Mouse (Mus musculus) T-helper 2 cell (primary cell): ENCODE measurements at regions not wholly inside any gene's neighbourhood (a gene's known extent, or its start where the extent isn't known, plus 50 kb on each side); places are given as distances from the start of the nearest gene placed in this dataset.

Experiments
- in situ Hi-C: fragments of 300-600 bp; cut with MboI, MseI; formaldehyde crosslinking; loops from one replicate; pipeline ENCODE4 v1.15.1; 2025; ENCODE audit warnings: high pct_unique_total_duplicates

DNA sequence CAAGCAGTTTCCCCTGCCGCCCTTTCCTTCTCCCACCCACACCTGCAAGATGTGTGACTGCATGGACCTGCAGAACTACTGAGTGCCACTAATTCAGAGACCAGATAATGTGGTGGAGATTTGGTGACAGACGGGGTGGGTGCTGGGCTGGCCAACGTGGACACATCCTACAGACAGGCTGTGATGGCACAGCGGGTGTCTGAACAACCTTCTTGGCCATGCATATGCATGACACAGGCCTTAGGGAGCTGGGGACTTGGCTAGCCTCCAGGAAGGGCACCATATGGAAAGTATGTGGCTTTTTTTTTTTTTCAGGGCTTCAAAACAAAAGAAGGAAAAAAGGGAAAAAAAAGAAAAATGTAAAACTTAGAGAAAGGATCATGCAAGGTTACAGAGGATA lies 243.5 kb upstream of the N4bp1 start:
- in situ Hi-C loops = no loop called here

- in situ Hi-C loops = no loop called here
Observed at GRCm38 (mm10) chr8:87116190-87116765, 231.2 kb upstream of the N4bp1 start.

DNA sequence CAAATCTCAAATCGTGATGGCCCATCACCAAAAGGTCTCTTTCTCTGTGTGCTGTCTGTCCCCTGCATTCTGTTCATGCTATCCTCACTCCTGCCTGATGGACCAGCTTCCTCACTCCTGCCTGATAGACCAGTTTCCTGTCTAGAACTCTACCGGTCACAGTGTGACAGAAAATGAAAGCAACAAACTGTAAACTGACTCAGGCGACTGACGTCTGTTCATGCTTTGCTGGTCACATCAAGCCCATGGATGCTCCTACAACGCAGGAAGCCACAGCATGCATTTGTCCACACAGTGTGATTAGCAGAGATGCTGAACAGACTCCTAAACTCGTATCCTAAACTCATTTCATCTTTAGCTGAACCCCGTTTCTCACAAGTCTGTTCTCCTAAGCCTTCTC lies 227.3 kb upstream of the N4bp1 start:
- in situ Hi-C loops = no loop called here

GRCm38 (mm10) chr8:87105106-87105505 lies 220.0 kb upstream of the N4bp1 start:
- in situ Hi-C loops = no loop called here

DNA sequence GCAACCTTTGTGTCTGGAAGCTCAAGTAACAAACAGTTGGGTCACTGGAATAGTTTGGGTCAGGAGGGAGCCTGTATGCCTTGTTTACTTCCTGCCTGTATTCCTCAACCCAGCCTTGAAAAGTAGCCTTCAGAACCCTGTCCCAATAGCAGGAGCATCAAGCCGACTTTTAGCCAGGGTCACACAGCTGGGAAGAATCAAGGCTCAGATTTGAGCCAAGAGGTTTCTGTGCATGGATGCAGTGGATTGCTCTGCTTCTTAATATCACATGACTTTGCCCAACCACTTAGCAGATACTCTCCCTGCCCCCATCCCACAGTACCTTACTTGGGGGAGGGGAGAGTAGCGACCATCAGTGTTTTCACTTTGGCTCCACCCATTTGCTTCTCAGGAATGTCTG lies 210.2 kb upstream of the N4bp1 start:
- in situ Hi-C loops = no loop called here

DNA sequence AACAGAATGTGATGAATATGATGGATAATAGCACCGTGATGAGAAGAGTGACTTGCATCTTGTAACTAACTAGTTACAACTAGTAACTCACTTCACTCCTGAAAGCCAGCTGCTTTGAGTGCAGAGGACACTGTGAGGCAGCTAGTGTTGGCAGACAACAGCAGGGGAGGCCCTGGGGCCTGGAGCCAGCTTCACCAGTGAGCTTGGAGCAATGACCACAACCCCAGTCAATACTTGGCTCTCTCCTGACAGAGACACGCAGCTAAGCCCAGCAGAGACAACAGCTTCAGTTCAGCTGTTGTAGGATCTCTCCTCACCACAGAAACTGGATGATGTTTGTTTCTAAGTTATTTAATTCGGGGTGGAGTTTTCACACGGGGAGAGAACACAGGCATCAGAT lies 209.6 kb upstream of the N4bp1 start:
- in situ Hi-C loops = no loop called here

GRCm38 (mm10) chr8:87093716-87094115 lies 208.7 kb upstream of the N4bp1 start:
- in situ Hi-C loops = no loop called here

DNA sequence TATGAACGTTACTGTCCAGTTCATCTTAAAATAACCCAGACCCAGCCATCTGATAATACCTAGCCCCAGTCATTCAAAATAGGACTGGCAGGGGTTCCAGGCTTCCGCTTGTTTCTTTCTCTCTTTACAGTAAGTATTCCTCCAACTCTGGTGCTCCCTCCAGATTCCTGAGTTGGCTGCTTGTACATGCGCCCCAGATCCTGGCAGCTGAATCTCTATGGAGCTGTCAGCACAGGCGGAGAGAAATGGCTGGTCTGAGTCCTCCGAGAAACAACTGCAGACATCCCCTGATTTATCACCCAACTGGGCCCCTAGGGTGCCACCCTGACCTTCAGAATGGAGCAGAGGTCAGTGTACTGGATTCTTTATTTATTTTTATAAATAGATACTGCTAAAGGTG lies 208.0 kb upstream of the N4bp1 start:
- in situ Hi-C loops = no loop called here

- in situ Hi-C loops = no loop called here
Observed at GRCm38 (mm10) chr8:87087451-87088095, 202.5 kb upstream of the N4bp1 start.

GRCm38 (mm10) chr8:87078260-87078659 lies 193.2 kb upstream of the N4bp1 start:
- in situ Hi-C loops = no loop called here

GRCm38 (mm10) chr8:87075921-87076320 lies 190.9 kb upstream of the N4bp1 start:
- in situ Hi-C loops = no loop called here

DNA sequence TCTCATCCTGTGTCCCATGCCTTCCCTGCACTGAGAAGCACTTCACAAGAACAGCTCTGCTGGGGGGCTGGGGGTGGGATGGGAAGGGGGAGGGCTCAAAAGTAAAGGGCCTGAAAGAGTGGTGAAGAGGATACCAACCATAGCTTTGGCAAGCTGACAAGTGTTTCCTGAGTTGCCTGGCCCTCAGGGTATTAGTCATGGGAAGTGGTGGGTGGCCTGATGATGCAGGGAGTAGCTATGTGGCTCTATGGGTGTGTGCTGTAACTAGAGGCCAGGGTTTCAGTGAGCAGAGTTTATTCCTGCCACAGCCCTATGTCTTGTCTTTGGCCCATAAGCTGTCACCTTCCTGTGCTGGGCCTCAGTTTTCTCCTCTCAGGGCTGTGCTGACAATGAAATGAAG lies 186.2 kb upstream of the N4bp1 start:
- in situ Hi-C loops = no loop called here

GRCm38 (mm10) chr8:87067106-87067505 lies 182.0 kb upstream of the N4bp1 start:
- in situ Hi-C loops = no loop called here

GRCm38 (mm10) chr8:87064768-87065167 lies 179.7 kb upstream of the N4bp1 start:
- in situ Hi-C loops = no loop called here

DNA sequence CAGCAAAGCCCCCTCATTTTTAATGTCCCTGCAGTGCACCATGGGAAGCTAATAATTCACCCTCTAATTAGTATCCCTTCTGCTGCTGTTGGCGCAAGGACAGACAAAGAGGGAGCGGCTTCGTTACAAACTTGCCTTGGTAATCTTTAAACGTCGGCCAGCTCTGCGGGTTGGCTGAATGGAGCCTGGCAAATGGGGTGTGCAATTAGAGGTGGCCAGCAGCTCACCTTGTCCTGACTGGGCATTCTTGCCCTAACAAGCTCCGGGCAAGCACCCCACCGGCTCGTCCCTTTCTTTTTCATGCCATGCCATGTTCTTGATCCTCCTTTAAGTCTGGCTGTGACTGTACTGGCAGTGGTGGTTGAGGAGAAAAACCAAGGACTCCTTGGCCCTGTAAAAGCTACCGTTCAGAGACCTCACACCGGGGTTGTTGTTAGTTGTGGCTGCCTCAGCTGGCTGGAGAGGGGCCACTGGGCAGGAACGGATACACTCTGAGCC lies 179.2 kb upstream of the N4bp1 start:
- in situ Hi-C loops = no loop called here

- in situ Hi-C loops = no loop called here
Observed at GRCm38 (mm10) chr8:87063588-87063987, 178.5 kb upstream of the N4bp1 start.

DNA sequence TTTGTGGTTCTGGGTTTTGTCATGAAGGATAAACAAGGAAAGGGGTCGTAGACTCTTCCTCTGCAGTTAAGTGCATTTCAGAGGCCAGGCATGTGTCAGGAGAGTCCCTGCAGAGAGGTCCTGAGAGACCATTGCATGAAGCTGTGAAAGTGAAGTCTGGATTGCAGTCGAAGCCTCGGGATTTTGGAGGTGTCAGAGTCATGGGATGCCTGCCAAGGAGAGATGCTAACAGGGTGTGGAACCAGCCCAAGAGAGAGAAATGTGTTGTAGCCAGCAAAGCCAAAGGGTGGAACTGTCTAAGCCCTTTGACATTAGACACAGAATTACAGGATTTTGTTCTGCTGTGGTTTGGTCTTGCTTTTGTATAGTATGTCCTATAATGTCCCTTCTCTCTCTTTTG lies 164.7 kb upstream of the N4bp1 start:
- in situ Hi-C loops = loop anchor here (5.0 to 25.0 kb wide), 2 partner anchors 1483 to 1687 kb away; no protein-coding TSS in a partner anchor

DNA sequence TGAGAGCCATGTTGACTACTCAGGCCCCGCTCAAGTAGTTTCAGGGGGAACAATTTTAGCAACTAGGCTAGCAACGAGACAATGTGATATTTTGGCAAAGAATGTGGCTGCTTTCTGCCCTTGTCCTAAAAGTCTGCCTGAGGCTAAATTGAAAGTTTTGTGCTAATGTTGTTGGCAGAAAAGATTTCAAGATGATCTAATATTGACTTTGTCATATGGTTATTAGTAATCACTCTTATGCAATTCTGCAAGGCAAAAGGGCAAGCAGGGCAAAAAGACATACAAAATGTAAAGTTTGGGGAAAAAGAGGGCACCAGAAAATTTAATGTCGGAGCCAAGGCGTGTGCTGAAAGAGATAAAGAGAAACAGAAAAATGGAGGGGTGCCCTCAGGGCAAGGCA lies 164.1 kb upstream of the N4bp1 start:
- in situ Hi-C loops = loop anchor here (5.0 to 25.0 kb wide), 2 partner anchors 1483 to 1687 kb away; no protein-coding TSS in a partner anchor

DNA sequence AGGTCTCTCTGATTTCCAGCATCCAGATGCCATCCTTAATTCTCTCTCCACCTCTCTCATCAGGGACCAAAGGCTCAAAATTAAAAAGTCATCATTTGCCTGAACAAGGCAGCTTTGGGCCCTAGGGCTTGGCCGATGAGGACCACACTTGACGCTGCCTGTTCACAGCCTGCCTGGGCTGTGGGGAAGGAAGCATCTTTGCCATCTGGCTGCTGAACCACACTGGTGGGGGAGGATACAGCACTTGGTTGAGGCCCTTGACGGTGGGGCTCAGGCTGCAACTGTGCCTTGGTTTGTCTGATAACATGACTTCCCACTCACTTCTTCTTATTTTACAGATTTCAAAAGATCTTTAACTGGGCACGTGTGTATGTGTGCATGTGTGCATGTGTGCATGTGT lies 161.5 kb upstream of the N4bp1 start:
- in situ Hi-C loops = loop anchor here (5.0 to 25.0 kb wide), 2 partner anchors 1486 to 1684 kb away; no protein-coding TSS in a partner anchor

DNA sequence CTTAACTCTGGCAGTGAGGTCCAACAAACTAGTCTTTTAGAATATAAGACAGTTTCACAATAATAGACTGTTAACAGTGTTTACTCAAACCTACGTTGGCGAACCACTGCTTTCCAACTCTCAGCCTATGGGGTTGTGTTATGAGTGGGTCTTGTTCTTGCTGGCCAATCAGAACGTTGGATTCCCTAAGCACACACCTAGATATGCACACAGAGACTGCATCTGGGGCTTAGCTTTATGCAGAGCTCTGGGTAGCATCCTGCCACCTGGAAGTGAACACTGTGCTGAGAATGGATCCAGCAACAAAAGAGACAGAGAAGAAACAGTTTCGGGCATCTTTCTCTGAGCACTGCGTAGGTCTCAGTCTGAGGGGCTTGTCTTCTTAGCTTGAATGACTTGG lies 158.0 kb upstream of the N4bp1 start:
- in situ Hi-C loops = loop anchor here (25.0 kb wide), 1 partner anchor 1681 kb away; no protein-coding TSS in a partner anchor

- in situ Hi-C loops = loop anchor here (25.0 kb wide), 1 partner anchor 1675 kb away; no protein-coding TSS in a partner anchor
Observed at GRCm38 (mm10) chr8:87037620-87038380, 152.7 kb upstream of the N4bp1 start.

- in situ Hi-C loops = loop anchor here (25.0 kb wide), 1 partner anchor 1674 kb away; no protein-coding TSS in a partner anchor
Observed at GRCm38 (mm10) chr8:87035996-87036395, 150.9 kb upstream of the N4bp1 start.
